Mouse (Mus musculus) thymus, postnatal 36 days (tissue): ENCODE results near the gene Gm14496.
"Not testable (repeated sequence)": the region's sequence is repeated elsewhere in the genome, so short reads cannot be mapped to it uniquely, and the experiment has no call there.

ENCODE experiments used
- DNase-seq, 2 experiments: peaks; one replicate each; pipeline ENCODE4 v3.0.0; 2022; ENCODE audit warnings: mixed read lengths in 2 of 2

The Gm14496 gene

GRCm38 (mm10) chr2:181990829-181991228 lies at the start of gene Gm14496:
Gene Gm14496 (plus strand): TSS chr2:181991129.
- no peak for DNase-seq

DNA sequence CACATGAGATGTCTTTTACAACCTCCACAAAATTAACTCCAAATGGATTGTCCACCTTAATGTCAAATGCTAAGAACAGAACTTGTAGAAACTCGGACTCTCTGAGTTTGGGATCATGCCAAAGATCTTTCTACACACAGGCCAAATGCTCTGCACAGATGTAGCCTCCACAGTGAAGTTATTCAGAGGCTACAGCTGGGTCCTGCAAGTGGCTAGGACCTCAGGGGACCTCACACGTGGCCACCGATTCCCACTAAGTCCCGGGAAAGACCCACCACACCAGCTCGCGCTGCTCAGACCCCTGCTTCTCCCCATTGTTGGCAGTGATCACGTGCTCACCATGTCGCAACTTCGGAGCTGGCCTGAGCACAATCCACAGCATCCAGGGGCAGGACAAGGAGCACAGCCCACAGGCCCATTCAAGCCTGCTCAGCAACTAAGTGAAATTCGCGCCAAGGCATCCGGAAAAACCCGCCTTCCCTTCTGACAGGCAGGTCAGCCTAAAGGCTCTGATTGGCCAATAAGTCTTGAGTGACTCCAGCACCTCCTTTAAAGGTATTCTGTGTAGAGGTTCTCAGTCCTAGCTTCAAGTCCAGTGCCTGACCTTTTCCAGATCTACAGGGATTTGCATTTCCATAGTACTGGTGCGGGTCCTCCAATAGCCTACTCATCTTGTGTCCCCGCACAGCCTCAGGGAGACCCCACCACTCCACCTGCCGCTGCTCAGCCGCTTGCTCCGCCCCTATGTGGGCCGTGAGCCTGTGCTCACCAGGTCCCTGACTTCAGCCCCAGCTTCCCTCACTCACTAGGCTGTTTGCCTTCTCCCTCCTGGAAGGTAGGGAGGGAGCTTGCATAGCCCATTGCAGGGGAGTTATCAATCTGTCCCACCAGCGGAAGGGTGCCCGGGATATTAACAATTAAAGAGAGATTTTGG lies 37.9 kb upstream of the Gm14496 start:
- DNase-seq, result not testable (repeated sequence)

- no peak for DNase-seq
Observed at GRCm38 (mm10) chr2:181968395-181968794, 22.5 kb upstream of the Gm14496 start.

DNA sequence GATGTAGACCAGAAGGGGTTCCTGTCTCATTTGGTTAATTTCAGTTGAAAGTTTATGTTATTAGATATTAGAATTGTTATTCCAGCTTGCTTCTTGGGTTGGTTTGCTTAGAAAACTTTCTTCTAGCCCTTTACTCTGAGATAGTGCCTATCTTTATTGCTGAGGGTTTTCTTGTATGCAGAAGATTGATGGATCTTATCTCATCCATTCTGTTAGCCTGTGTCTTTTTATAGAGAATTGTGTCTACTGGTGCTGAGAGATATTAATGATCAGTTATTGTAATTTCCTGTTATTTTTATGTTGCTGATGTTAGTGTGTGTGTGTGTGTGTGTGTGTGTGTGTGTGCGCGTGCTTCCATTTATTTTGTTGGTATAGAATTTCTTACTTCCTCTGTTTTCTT lies 21.7 kb upstream of the Gm14496 start:
- no peak for DNase-seq

GRCm38 (mm10) chr2:181981969-181982368 lies 9.0 kb upstream of the Gm14496 start:
- not testable (repeated sequence) for DNase-seq
